Mouse (Mus musculus) embryonic facial prominence, embryonic 12.5 days (tissue): ENCODE measurements at regions not wholly inside any gene's neighbourhood (a gene's known extent, or its start where the extent isn't known, plus 50 kb on each side); places are given as distances from the start of the nearest gene placed in this dataset.

Experiments used
- ATAC-seq: fragments of 200-750 bp; cut with Nextera tagmentation; 2 replicates; pipeline ENCODE4 v1.8.0; 2017; ENCODE audit not compliant: insufficient number of reproducible peaks, insufficient read depth, low FRiP score, low TSS enrichment
- H3K27ac ChIP-seq: fragments of 300-500 bp; sonication (generic); 2 replicates; pipeline ENCODE4 v1.5.1; 2016; ENCODE audit warnings: mild to moderate bottlenecking
- H3K27me3 ChIP-seq: fragments of 300-500 bp; sonication (generic); 2 replicates; pipeline ENCODE4 v1.6.1; 2016; ENCODE audit warnings: mild to moderate bottlenecking, moderate library complexity
- H3K36me3 ChIP-seq: fragments of 300-500 bp; sonication (generic); 2 replicates; pipeline ENCODE4 v1.6.1; 2016; ENCODE audit warnings: mild to moderate bottlenecking
- H3K4me1 ChIP-seq: fragments of 300-500 bp; sonication (generic); 2 replicates; pipeline ENCODE4 v1.6.1; 2016
- H3K4me2 ChIP-seq: fragments of 300-500 bp; sonication (generic); replicated peaks from 2 replicates; pipeline ENCODE4 v1.6.1; 2016; ENCODE audit warnings: mild to moderate bottlenecking, moderate library complexity
- H3K4me3 ChIP-seq: fragments of 300-500 bp; sonication (generic); 2 replicates; pipeline ENCODE4 v1.5.1; 2016; ENCODE audit warnings: mild to moderate bottlenecking
- H3K9ac ChIP-seq: fragments of 300-500 bp; sonication (generic); 2 replicates; pipeline ENCODE4 v1.6.1; 2016; ENCODE audit warnings: mild to moderate bottlenecking, moderate library complexity
- H3K9me3 ChIP-seq: fragments of 300-500 bp; sonication (generic); 2 replicates; pipeline ENCODE4 v1.6.1; 2016; ENCODE audit warnings: mild to moderate bottlenecking, moderate library complexity
- WGBS: fragments of 180-500 bp; shearing (Covaris S2); methylation state at CpG from one replicate; pipeline ENCODE4 v1.1.7; 2016; 5-methylcytosine and 5-hydroxymethylcytosine counted together

GRCm38 (mm10) chr4:35417866-35418265 lies 191.9 kb upstream of the C9orf72 start:
- H3K9me3 ChIP-seq: no peaks in the 10 kb centered on the region
- no peaks in the 10 kb centered on the region for H3K36me3 ChIP-seq
- no peak overlapping the region for H3K9ac ChIP-seq
- no peak overlapping the region for H3K4me2 ChIP-seq
- H3K27me3 ChIP-seq: no peaks in the 10 kb centered on the region
- no peak overlapping the region for H3K27ac ChIP-seq
- WGBS: 47% methylated on average over 3 of the region's 3 CpGs
- no peak overlapping the region for H3K4me3 ChIP-seq
- no peak for ATAC-seq
- no peaks in the 10 kb centered on the region for H3K4me1 ChIP-seq

- Histone ChIP-seq H3K27me3 (no peaks in the 10 kb centered on the region), H3K9me3 (no peaks in the 10 kb centered on the region), H3K4me3 (no peak overlapping the region), H3K4me2 (no peak overlapping the region), H3K27ac (no peak overlapping the region), H3K4me1 (no peaks in the 10 kb centered on the region), H3K9ac (no peak overlapping the region), H3K36me3 (no peaks in the 10 kb centered on the region)
- ATAC-seq: no peak
- 59% methylated on average over 3 of the region's 3 CpGs for whole genome bisulfite sequencing
These were observed 187.5 kb upstream of the C9orf72 start for GRCm38 (mm10) chr4:35413488-35413887.

GRCm38 (mm10) chr4:35405301-35406006 lies 179.5 kb upstream of the C9orf72 start:
- no peaks in the 10 kb centered on the region for H3K9me3 ChIP-seq
- H3K9ac ChIP-seq: no peak overlapping the region
- H3K4me1 ChIP-seq: peaks cover 15% of the 10 kb centered on the region
- no peaks in the 10 kb centered on the region for H3K36me3 ChIP-seq
- no peaks in the 10 kb centered on the region for H3K27me3 ChIP-seq
- 80% methylated on average over 7 of the region's 7 CpGs for WGBS
- H3K4me3 ChIP-seq: no peak overlapping the region
- no peak overlapping the region for H3K4me2 ChIP-seq
- no peak overlapping the region for H3K27ac ChIP-seq
- ATAC-seq: no peak

GRCm38 (mm10) chr4:35404068-35404467 lies 178.1 kb upstream of the C9orf72 start:
- H3K4me1 ChIP-seq: peaks cover 15% of the 10 kb centered on the region
- no peak overlapping the region for H3K4me2 ChIP-seq
- no peak overlapping the region for H3K4me3 ChIP-seq
- H3K27me3 ChIP-seq: no peaks in the 10 kb centered on the region
- H3K36me3 ChIP-seq: no peaks in the 10 kb centered on the region
- H3K9ac ChIP-seq: no peak overlapping the region
- 85% methylated on average over 2 of the region's 2 CpGs for WGBS
- no peaks in the 10 kb centered on the region for H3K9me3 ChIP-seq
- no peak for ATAC-seq
- H3K27ac ChIP-seq: no peak overlapping the region

- no peak overlapping the region for H3K4me2 ChIP-seq
- no peak overlapping the region for H3K4me3 ChIP-seq
- H3K27ac ChIP-seq: no peak overlapping the region
- H3K9me3 ChIP-seq: no peaks in the 10 kb centered on the region
- no peaks in the 10 kb centered on the region for H3K36me3 ChIP-seq
- no peak for ATAC-seq
- H3K9ac ChIP-seq: no peak overlapping the region
- H3K27me3 ChIP-seq: no peaks in the 10 kb centered on the region
- 77% methylated on average over 6 of the region's 6 CpGs for WGBS
- peaks cover 15% of the 10 kb centered on the region for H3K4me1 ChIP-seq
These were observed 177.6 kb upstream of the C9orf72 start for GRCm38 (mm10) chr4:35403594-35403993.

GRCm38 (mm10) chr4:35402376-35403133 lies 176.6 kb upstream of the C9orf72 start:
- Histone ChIP-seq H3K9me3 (no peaks in the 10 kb centered on the region), H3K4me2 (no peak overlapping the region), H3K27me3 (0 out of 2 replicates have a peak, but pooled peaks cover 3% of the 10 kb centered on the region), H3K4me3 (no peak overlapping the region), H3K27ac (no peak overlapping the region), H3K9ac (no peak overlapping the region), H3K4me1 (peaks cover 15% of the 10 kb centered on the region), H3K36me3 (no peaks in the 10 kb centered on the region)
- WGBS: 49% methylated on average over 9 of the region's 9 CpGs
- ATAC-seq: no peak

- H3K27me3 ChIP-seq: 0 out of 2 replicates have a peak, but pooled peaks cover 3% of the 10 kb centered on the region
- H3K4me1 ChIP-seq: peaks cover 15% of the 10 kb centered on the region
- no peak overlapping the region for H3K4me2 ChIP-seq
- H3K27ac ChIP-seq: no peak overlapping the region
- no peaks in the 10 kb centered on the region for H3K36me3 ChIP-seq
- H3K9ac ChIP-seq: no peak overlapping the region
- H3K4me3 ChIP-seq: no peak overlapping the region
- no peak for ATAC-seq
- no peaks in the 10 kb centered on the region for H3K9me3 ChIP-seq
- WGBS: 46% methylated on average over 4 of the region's 4 CpGs
These were observed 175.8 kb upstream of the C9orf72 start for GRCm38 (mm10) chr4:35401783-35402182.

GRCm38 (mm10) chr4:35400511-35400910 lies 174.5 kb upstream of the C9orf72 start:
- Histone ChIP-seq H3K4me1 (peaks cover 15% of the 10 kb centered on the region), H3K9ac (no peak overlapping the region), H3K27ac (no peak overlapping the region), H3K4me2 (no peak overlapping the region), H3K9me3 (no peaks in the 10 kb centered on the region), H3K27me3 (0 out of 2 replicates have a peak, but pooled peaks cover 3% of the 10 kb centered on the region), H3K4me3 (no peak overlapping the region), H3K36me3 (no peaks in the 10 kb centered on the region)
- ATAC-seq: no peak
- 82% methylated on average over 6 of the region's 6 CpGs for WGBS

- H3K4me2 ChIP-seq: no peak overlapping the region
- no peaks in the 10 kb centered on the region for H3K4me1 ChIP-seq
- no peak overlapping the region for H3K4me3 ChIP-seq
- H3K36me3 ChIP-seq: no peaks in the 10 kb centered on the region
- H3K9me3 ChIP-seq: no peaks in the 10 kb centered on the region
- WGBS: 88% methylated on average over 5 of the region's 5 CpGs
- H3K27ac ChIP-seq: no peak overlapping the region
- H3K9ac ChIP-seq: no peak overlapping the region
- H3K27me3 ChIP-seq: 0 out of 2 replicates have a peak, but pooled peaks cover 3% of the 10 kb centered on the region
- ATAC-seq: no peak
These were observed 169.6 kb upstream of the C9orf72 start for GRCm38 (mm10) chr4:35395583-35395877.

- ATAC-seq: no peak
- no peak overlapping the region for H3K27ac ChIP-seq
These were observed 169.0 kb upstream of the C9orf72 start for GRCm38 (mm10) chr4:35394821-35395582.

GRCm38 (mm10) chr4:35375791-35376190 lies 149.8 kb upstream of the C9orf72 start:
- H3K27ac ChIP-seq: no peak overlapping the region
- H3K9ac ChIP-seq: no peak overlapping the region
- no peaks in the 10 kb centered on the region; the same call in 1 of the 2 replicates for H3K4me1 ChIP-seq
- no peak overlapping the region for H3K4me2 ChIP-seq
- H3K4me3 ChIP-seq: no peak overlapping the region
- 0 out of 2 replicates have a peak, but pooled peaks cover 3% of the 10 kb centered on the region for H3K27me3 ChIP-seq
- H3K36me3 ChIP-seq: no peaks in the 10 kb centered on the region
- ATAC-seq: no peak
- 35% methylated on average over 4 of the region's 4 CpGs for WGBS
- 0 out of 2 replicates have a peak, but pooled peaks cover 4% of the 10 kb centered on the region for H3K9me3 ChIP-seq

More at GRCm38 (mm10) chr4:35394821-35395582, 169.0 kb upstream of the C9orf72 start:
- H3K4me3 ChIP-seq: no peak overlapping the region
- no peak overlapping the region for H3K4me2 ChIP-seq
- no peak overlapping the region for H3K9ac ChIP-seq
- H3K27me3 ChIP-seq: 0 out of 2 replicates have a peak, but pooled peaks cover 3% of the 10 kb centered on the region
- H3K9me3 ChIP-seq: no peaks in the 10 kb centered on the region
- no peaks in the 10 kb centered on the region for H3K36me3 ChIP-seq
- WGBS: 50% methylated on average over 16 of the region's 16 CpGs
- no peaks in the 10 kb centered on the region for H3K4me1 ChIP-seq
